Mouse (Mus musculus): ENCODE measurements around the gene Golga3. TPM values are rescaled to one million over a fixed set of nuclear protein-coding genes. Genes with fewer than 3 reads are reported as not detected.

Gene Golga3
- polyA plus RNA-seq, 1 experiment from 2014 or later: 8.1 TPM

DNA sequence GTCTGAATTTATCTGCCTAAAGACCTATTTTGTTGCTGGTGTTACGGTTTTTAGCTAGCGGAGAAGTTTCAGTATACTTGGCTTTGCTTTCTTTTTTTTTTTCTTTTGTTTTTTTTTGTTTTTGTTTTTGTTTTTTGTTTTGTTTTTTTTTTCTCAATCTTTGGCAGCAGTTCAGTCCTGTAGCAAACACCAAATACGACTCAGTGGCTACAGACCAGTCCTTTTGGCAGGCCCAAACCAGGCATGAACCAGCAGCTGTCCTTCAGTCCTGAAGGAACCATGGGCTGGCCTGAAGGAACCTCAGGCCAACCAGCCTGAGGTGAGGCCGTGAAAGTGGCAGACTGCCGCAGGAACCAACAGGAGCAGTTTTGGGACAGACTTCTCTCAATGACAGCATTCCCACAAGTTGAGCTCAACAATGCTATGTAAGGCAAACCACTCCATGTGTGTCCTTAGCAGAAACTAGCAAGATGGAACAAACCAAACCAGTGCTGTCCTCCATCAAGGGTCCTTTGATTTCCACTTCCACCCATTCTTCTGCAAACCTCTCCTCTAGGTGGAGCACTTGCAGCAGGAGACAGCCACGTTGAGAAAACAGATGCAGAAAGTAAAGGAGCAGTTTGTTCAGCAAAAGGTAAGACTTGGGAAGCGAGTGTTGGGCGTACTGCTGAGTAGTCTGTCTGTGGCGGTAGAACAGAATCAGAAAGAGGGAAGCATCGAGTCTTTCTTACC, 26.8 kb downstream of the Golga3 start:
- ATAC-seq: no peak
- WGBS: 87% methylated on average over 10 of the region's 10 CpGs
- Histone ChIP-seq H3K27ac (ENCODE audit: low read depth, low read length) (no peak overlapping the region), H3K9me3 (ENCODE audit: control insufficient read depth) (no peaks in the 10 kb centered on the region), H3K4me3 (ENCODE audit: low read depth, low read length) (no peak overlapping the region), H3K27me3 (replicated peaks; ENCODE audit: control insufficient read depth, insufficient read depth, low read length) (no peaks in the 10 kb centered on the region), H3K4me2 (replicated peaks; ENCODE audit: low read depth) (no peak overlapping the region), H3K9ac (ENCODE audit: low read depth, low read length) (no peak overlapping the region), H3K4me1 (replicated peaks; ENCODE audit: control insufficient read depth, insufficient read depth, low read length) (no peaks in the 10 kb centered on the region), H3K36me3 (ENCODE audit: control insufficient read depth, insufficient read depth) (peaks cover 71% of the 10 kb centered on the region)
- peak; percentile 60 for TF ChIP-seq CTCF (IDR thresholded peaks at IDR 0.05; ENCODE audit: low read depth)

DNA sequence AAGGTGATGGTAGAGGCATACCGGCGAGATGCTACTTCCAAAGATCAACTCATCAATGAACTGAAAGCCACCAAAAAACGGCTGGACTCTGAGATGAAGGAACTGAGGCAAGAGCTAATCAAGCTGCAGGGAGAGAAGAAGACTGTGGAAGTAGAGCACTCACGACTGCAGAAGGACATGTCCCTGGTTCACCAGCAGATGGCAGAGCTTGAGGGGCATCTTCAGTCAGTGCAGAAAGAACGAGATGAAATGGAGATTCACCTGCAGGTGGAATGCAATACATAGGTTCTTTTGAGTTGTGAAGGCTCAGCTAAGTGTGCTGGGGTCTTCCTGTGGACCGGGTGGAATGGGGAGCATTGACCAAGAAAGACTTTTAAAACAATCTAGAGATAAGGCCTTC, 28.3 kb downstream of the Golga3 start:
- WGBS: 78% methylated on average over 6 of the region's 6 CpGs

DNA sequence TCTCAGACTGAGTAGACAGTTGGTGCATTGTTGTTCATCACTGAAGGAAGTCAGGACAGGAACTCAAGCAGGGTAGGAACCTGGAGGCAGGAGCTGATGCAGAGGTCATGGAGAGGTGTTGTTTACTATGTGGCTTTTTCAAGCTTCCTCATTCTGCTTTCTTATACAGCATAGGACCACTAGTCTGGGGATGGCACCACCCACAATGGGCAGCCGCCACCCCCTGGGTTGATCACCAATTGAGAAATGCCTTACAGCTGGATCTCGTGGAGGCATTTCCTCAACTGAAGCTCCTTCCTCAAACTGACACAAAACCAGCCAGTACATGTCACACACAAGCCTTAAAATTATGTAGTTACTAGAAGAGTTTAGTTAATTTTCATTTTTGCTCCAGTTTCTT, 34.8 kb downstream of the Golga3 start:
- no peaks in the 10 kb centered on the region for H3K4me1 ChIP-seq (replicated peaks; ENCODE audit: control insufficient read depth, insufficient read depth, low read length)
- no peaks in the 10 kb centered on the region for H3K27me3 ChIP-seq (replicated peaks; ENCODE audit: control insufficient read depth, insufficient read depth, low read length)
- no peak for TF ChIP-seq CTCF (IDR thresholded peaks at IDR 0.05; ENCODE audit: low read depth)
- H3K9ac ChIP-seq (ENCODE audit: low read depth, low read length): no peak overlapping the region
- no peak overlapping the region for H3K4me3 ChIP-seq (ENCODE audit: low read depth, low read length)
- 72% methylated on average over 2 of the region's 2 CpGs for WGBS
- H3K27ac ChIP-seq (ENCODE audit: low read depth, low read length): no peak overlapping the region
- H3K4me2 ChIP-seq (replicated peaks; ENCODE audit: low read depth): no peak overlapping the region
- ATAC-seq: no peak
- H3K9me3 ChIP-seq (ENCODE audit: control insufficient read depth): no peaks in the 10 kb centered on the region
- H3K36me3 ChIP-seq (ENCODE audit: control insufficient read depth, insufficient read depth): peaks cover 89% of the 10 kb centered on the region

More for the DNA sequence above, 28.3 kb downstream of the Golga3 start:
- H3K36me3 ChIP-seq (ENCODE audit: control insufficient read depth, insufficient read depth): peaks cover 84% of the 10 kb centered on the region
- TF ChIP-seq CTCF (IDR thresholded peaks at IDR 0.05; ENCODE audit: low read depth): peak; percentile 60
- no peak for ATAC-seq
- H3K4me3 ChIP-seq (ENCODE audit: low read depth, low read length): no peak overlapping the region
- no peak overlapping the region for H3K4me2 ChIP-seq (replicated peaks; ENCODE audit: low read depth)
- H3K4me1 ChIP-seq (replicated peaks; ENCODE audit: control insufficient read depth, insufficient read depth, low read length): no peaks in the 10 kb centered on the region
- H3K9me3 ChIP-seq (ENCODE audit: control insufficient read depth): no peaks in the 10 kb centered on the region
- no peak overlapping the region for H3K9ac ChIP-seq (ENCODE audit: low read depth, low read length)
- no peak overlapping the region for H3K27ac ChIP-seq (ENCODE audit: low read depth, low read length)
- no peaks in the 10 kb centered on the region for H3K27me3 ChIP-seq (replicated peaks; ENCODE audit: control insufficient read depth, insufficient read depth, low read length)

DNA sequence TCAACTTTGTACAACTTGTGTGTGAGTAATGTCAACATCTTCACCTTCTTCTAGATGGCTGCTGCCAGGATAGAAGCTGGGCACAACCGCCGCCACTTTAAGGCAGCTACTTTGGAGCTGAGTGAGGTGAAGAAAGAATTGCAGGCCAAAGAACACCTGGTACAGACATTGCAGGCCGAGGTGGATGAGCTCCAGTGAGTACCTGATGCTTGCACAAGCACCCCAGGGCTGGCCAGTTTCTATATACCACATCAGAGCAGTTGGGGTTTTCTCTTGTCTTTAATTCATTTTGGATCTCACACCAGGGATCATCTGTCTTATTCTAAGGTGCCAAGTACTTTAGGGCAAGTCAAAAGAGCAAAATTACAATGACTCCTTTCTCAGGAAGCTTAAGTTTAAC, 40.3 kb downstream of the Golga3 start:
- H3K9ac ChIP-seq (ENCODE audit: low read depth, low read length): no peak overlapping the region
- WGBS: 95% methylated on average over 3 of the region's 3 CpGs
- no peaks in the 10 kb centered on the region for H3K4me1 ChIP-seq (replicated peaks; ENCODE audit: control insufficient read depth, insufficient read depth, low read length)
- no peak for ATAC-seq
- no peaks in the 10 kb centered on the region for H3K9me3 ChIP-seq (ENCODE audit: control insufficient read depth)
- H3K4me3 ChIP-seq (ENCODE audit: low read depth, low read length): no peak overlapping the region
- H3K4me2 ChIP-seq (replicated peaks; ENCODE audit: low read depth): no peak overlapping the region
- H3K27ac ChIP-seq (ENCODE audit: low read depth, low read length): no peak overlapping the region
- TF ChIP-seq CTCF (IDR thresholded peaks at IDR 0.05; ENCODE audit: low read depth): no peak
- no peaks in the 10 kb centered on the region for H3K27me3 ChIP-seq (replicated peaks; ENCODE audit: control insufficient read depth, insufficient read depth, low read length)
- H3K36me3 ChIP-seq (ENCODE audit: control insufficient read depth, insufficient read depth): peaks cover 85% of the 10 kb centered on the region

DNA sequence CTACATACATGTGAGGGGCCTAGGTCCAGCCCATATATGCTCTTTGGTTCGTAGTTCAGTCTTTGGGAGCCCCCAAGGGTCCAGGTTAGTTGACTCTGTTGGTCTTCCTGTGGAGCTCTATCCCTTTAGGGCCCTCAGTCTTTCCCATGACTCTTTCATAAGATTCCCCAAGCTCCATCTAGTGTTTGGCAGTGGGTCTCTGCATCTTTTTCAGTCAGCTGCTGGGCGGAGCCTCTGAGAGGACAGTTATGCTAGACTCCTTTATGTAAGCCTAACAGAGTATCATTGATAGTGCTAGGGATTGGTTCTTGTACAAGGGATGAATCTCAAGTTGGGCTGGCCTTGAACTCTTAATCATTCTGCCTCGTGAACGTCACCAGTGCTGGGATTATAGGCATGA, 43.8 kb downstream of the Golga3 start:
- Histone ChIP-seq H3K4me1 (replicated peaks; ENCODE audit: control insufficient read depth, insufficient read depth, low read length) (no peaks in the 10 kb centered on the region), H3K9me3 (ENCODE audit: control insufficient read depth) (no peaks in the 10 kb centered on the region), H3K4me3 (ENCODE audit: low read depth, low read length) (no peak overlapping the region), H3K27me3 (replicated peaks; ENCODE audit: control insufficient read depth, insufficient read depth, low read length) (no peaks in the 10 kb centered on the region), H3K36me3 (ENCODE audit: control insufficient read depth, insufficient read depth) (peaks cover 82% of the 10 kb centered on the region), H3K4me2 (replicated peaks; ENCODE audit: low read depth) (no peak overlapping the region), H3K9ac (ENCODE audit: low read depth, low read length) (no peak overlapping the region), H3K27ac (ENCODE audit: low read depth, low read length) (no peak overlapping the region)
- TF ChIP-seq CTCF (IDR thresholded peaks at IDR 0.05; ENCODE audit: low read depth): no peak
- ATAC-seq: no peak
- 93% methylated on average over 4 of the region's 4 CpGs for WGBS

DNA sequence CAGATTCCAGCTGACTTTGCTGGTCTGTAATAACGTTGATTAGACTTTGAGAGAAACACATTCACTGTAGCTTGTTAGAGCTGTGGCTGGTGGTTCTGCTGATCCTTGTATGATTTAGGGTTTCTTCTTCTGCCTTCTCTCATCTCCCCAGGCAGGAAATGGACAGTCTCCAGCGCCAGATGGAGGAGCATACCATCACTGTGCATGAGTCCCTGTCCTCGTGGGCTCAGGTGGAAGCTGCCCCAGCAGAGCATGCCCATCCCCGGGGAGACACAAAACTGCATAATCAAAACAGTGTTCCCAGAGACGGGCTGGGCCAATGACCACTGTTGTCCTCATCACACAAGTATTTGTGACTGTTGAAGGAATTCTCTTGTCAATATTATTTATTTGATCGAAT, 46.3 kb downstream of the Golga3 start:
- no peak for ATAC-seq
- Histone ChIP-seq H3K4me3 (ENCODE audit: low read depth, low read length) (no peak overlapping the region), H3K27me3 (replicated peaks; ENCODE audit: control insufficient read depth, insufficient read depth, low read length) (no peaks in the 10 kb centered on the region), H3K9me3 (ENCODE audit: control insufficient read depth) (no peaks in the 10 kb centered on the region), H3K4me1 (replicated peaks; ENCODE audit: control insufficient read depth, insufficient read depth, low read length) (no peaks in the 10 kb centered on the region), H3K27ac (ENCODE audit: low read depth, low read length) (no peak overlapping the region), H3K9ac (ENCODE audit: low read depth, low read length) (no peak overlapping the region), H3K4me2 (replicated peaks; ENCODE audit: low read depth) (no peak overlapping the region), H3K36me3 (ENCODE audit: control insufficient read depth, insufficient read depth) (peaks cover 72% of the 10 kb centered on the region)
- 84% methylated on average over 6 of the region's 6 CpGs for WGBS
- no peak for TF ChIP-seq CTCF (IDR thresholded peaks at IDR 0.05; ENCODE audit: low read depth)

Data from intestine, postnatal 0 days (tissue).